Mouse (Mus musculus) layer of hippocampus, adult 9-10 months (tissue): ENCODE data around the gene Gm9602.
"Not testable (repeated sequence)": the region's sequence is repeated elsewhere in the genome, so short reads cannot be mapped to it uniquely, and the experiment has no call there.

Source experiments
- DNase-seq: peaks from one replicate; pipeline ENCODE4 v3.0.0; 2022; ENCODE audit warnings: low spot score

Gm9602 gene

DNA sequence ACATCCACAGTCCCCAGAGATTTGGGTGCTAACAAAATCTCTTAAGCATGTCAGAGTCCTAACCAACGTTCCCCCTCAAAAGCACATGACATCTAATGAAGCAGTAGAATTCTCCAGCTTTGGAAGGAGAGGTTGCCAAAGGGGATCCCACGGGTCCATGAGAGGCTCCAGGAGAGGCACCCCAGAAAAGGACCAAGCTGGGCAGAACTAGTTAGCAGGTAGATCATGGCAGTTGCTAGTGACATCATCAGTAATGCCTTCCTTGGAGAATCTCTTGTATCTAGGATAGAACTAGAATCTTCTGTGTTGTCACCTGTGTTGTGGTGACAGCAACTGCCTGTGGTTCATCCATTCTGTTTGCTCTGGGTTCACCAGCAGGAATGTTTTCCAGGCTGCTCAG, at the start of gene Gm9602:
Gene Gm9602, plus strand, starts transcription at position 301 of the 400 bp plus-strand sequence.
- DNase-seq = not testable (repeated sequence)

GRCm38 (mm10) chr14:4806421-4806820, 30.3 kb downstream of the Gm9602 start:
- DNase-seq = not testable (repeated sequence)

GRCm38 (mm10) chr14:4821950-4822349, 45.8 kb downstream of the Gm9602 start:
- not testable (repeated sequence) for DNase-seq
